Mouse (Mus musculus) kidney, postnatal 0 days (tissue): Measurements from ENCODE around the gene Mmaa. TPM values are rescaled to one million over a fixed set of nuclear protein-coding genes. Genes with fewer than 3 reads are reported as not detected.

Experiments used
- ATAC-seq: fragments of 200-750 bp; cut with Nextera tagmentation; replicated peaks from 2 replicates; pipeline ENCODE4 v1.8.0; 2017; ENCODE audit warnings: low read depth, moderate number of reproducible peaks, moderate TSS enrichment, moderate library complexity; ENCODE audit not compliant: low FRiP score
- DNase-seq: peaks from one replicate; pipeline ENCODE4 v3.0.0-alpha.2; 2016; ENCODE audit warnings: low spot score
- H3K27ac ChIP-seq: fragments of 300-500 bp; sonication (generic); 2 replicates; pipeline ENCODE4 v1.5.1; 2014; ENCODE audit warnings: mild to moderate bottlenecking
- H3K27me3 ChIP-seq: fragments of 300-500 bp; sonication (generic); 2 replicates; pipeline ENCODE4 v1.6.1; 2014; ENCODE audit warnings: low read length, mixed read lengths; ENCODE audit not compliant: insufficient read depth
- H3K36me3 ChIP-seq: fragments of 300-500 bp; sonication (generic); 2 replicates; pipeline ENCODE4 v1.6.1; 2014; ENCODE audit warnings: low read length, mixed read lengths; ENCODE audit not compliant: insufficient read depth
- H3K4me1 ChIP-seq: fragments of 300-500 bp; sonication (generic); replicated peaks from 2 replicates; pipeline ENCODE4 v1.6.1; 2014; ENCODE audit warnings: antibody characterized with exemption, low read length, mixed read lengths; ENCODE audit not compliant: insufficient read depth
- H3K4me2 ChIP-seq: fragments of 300-500 bp; sonication (generic); 2 replicates; pipeline ENCODE4 v1.6.1; 2014; ENCODE audit warnings: mild to moderate bottlenecking, low read length, moderate library complexity, mixed read lengths
- H3K4me3 ChIP-seq: fragments of 300-500 bp; sonication (generic); replicated peaks from 2 replicates; pipeline ENCODE4 v1.5.1; 2014; ENCODE audit warnings: low read depth, low read length
- H3K9ac ChIP-seq: fragments of 300-500 bp; sonication (generic); 2 replicates; pipeline ENCODE4 v1.6.1; 2014; ENCODE audit warnings: low read depth, low read length
- H3K9me3 ChIP-seq: fragments of 300-500 bp; sonication (generic); replicated peaks from 2 replicates; pipeline ENCODE4 v1.6.1; 2016; ENCODE audit warnings: low read length, inconsistent platforms, mixed read lengths
- CTCF ChIP-seq: IDR thresholded peaks from 2 replicates; pipeline ENCODE4 v1.5.1; 2016; ENCODE audit warnings: antibody characterized with exemption, low read depth, mild to moderate bottlenecking, moderate library complexity
- WGBS: fragments of 180-500 bp; shearing (Covaris S2); extraction: QIAGEN DNeasy Blood & Tissue Kit; methylation state at CpG from one replicate; pipeline ENCODE4 v1.1.7; 2014; 5-methylcytosine and 5-hydroxymethylcytosine counted together
- polyA plus RNA-seq: library from polyadenylated mRNA; unstranded; fragments of >200 nt; fragmentation: Nextera tagmentation; extraction: Ambion mirVana; gene quantifications from 2 replicates; pipeline ENCODE4 v1.2.1, GENCODE M21; 2015

The Mmaa gene
- polyA plus RNA-seq, 1 experiment from 2014 or later, result 15.0 TPM

GRCm38 (mm10) chr8:79239320-79239719 is 55.4 kb downstream of the Mmaa start:
- H3K4me3 ChIP-seq, result no peak overlapping the region

GRCm38 (mm10) chr8:79229266-79229888 is 65.4 kb downstream of the Mmaa start:
- H3K4me3 ChIP-seq, result no peak overlapping the region
- H3K36me3 ChIP-seq, result no peaks in the 10 kb centered on the region
- DNase-seq (peak; percentile 69), ATAC-seq (no peak)
- no peak overlapping the region for H3K27ac ChIP-seq
- no peak overlapping the region for H3K9ac ChIP-seq
- no peaks in the 10 kb centered on the region for H3K4me1 ChIP-seq
- H3K27me3 ChIP-seq, result no peaks in the 10 kb centered on the region
- 60% methylated on average over 8 of the region's 8 CpGs for WGBS
- no peak for TF ChIP-seq CTCF
- no peaks in the 10 kb centered on the region for H3K9me3 ChIP-seq
- H3K4me2 ChIP-seq, result no peak overlapping the region

More at GRCm38 (mm10) chr8:79239320-79239719, 55.4 kb downstream of the Mmaa start:
- ATAC-seq, result no peak
- no peaks in the 10 kb centered on the region for H3K36me3 ChIP-seq
- H3K27ac ChIP-seq, result no peak overlapping the region
- H3K4me2 ChIP-seq, result no peak overlapping the region
- no peaks in the 10 kb centered on the region for H3K4me1 ChIP-seq
- no peak overlapping the region for H3K9ac ChIP-seq
- no peak for TF ChIP-seq CTCF
- DNase-seq, result no peak
- no peaks in the 10 kb centered on the region for H3K9me3 ChIP-seq
- WGBS, result 64% methylated on average over 3 of the region's 3 CpGs
- no peaks in the 10 kb centered on the region for H3K27me3 ChIP-seq

GRCm38 (mm10) chr8:79227916-79228315 is 66.8 kb downstream of the Mmaa start:
- H3K36me3 ChIP-seq, result no peaks in the 10 kb centered on the region
- ATAC-seq, result no peak
- no peaks in the 10 kb centered on the region for H3K9me3 ChIP-seq
- H3K4me3 ChIP-seq, result no peak overlapping the region
- H3K4me1 ChIP-seq, result no peaks in the 10 kb centered on the region; the same call in 1 of the 2 replicates
- no peak overlapping the region for H3K9ac ChIP-seq
- no peak for TF ChIP-seq CTCF
- no peak overlapping the region for H3K4me2 ChIP-seq
- DNase-seq, result no peak
- 80% methylated on average over 3 of the region's 3 CpGs for WGBS
- H3K27me3 ChIP-seq, result no peaks in the 10 kb centered on the region
- no peak overlapping the region for H3K27ac ChIP-seq

GRCm38 (mm10) chr8:79227194-79227593 is 67.5 kb downstream of the Mmaa start:
- ATAC-seq, result no peak
- 76% methylated on average over 4 of the region's 4 CpGs for WGBS
- Histone ChIP-seq H3K36me3 (no peaks in the 10 kb centered on the region), H3K4me1 (no peaks in the 10 kb centered on the region; the same call in 1 of the 2 replicates), H3K27ac (no peak overlapping the region), H3K9me3 (no peaks in the 10 kb centered on the region), H3K9ac (no peak overlapping the region), H3K4me2 (no peak overlapping the region), H3K4me3 (no peak overlapping the region), H3K27me3 (no peaks in the 10 kb centered on the region)
- no peak for TF ChIP-seq CTCF
- no peak for DNase-seq

GRCm38 (mm10) chr8:79226046-79226445 is 68.7 kb downstream of the Mmaa start:
- ATAC-seq, result no peak
- H3K4me3 ChIP-seq, result no peak overlapping the region
- no peak for DNase-seq
- H3K36me3 ChIP-seq, result no peaks in the 10 kb centered on the region
- no peak overlapping the region for H3K4me2 ChIP-seq
- no peaks in the 10 kb centered on the region for H3K9me3 ChIP-seq
- H3K9ac ChIP-seq, result no peak overlapping the region
- no peaks in the 10 kb centered on the region for H3K27me3 ChIP-seq
- no peaks in the 10 kb centered on the region; the same call in 1 of the 2 replicates for H3K4me1 ChIP-seq
- H3K27ac ChIP-seq, result no peak overlapping the region
- TF ChIP-seq CTCF, result no peak
- WGBS, result 91% methylated on average over 3 of the region's 3 CpGs

- Histone ChIP-seq H3K4me2 (no peak overlapping the region), H3K36me3 (no peaks in the 10 kb centered on the region), H3K9ac (no peak overlapping the region), H3K27me3 (no peaks in the 10 kb centered on the region), H3K4me1 (no peaks in the 10 kb centered on the region; the same call in 1 of the 2 replicates), H3K9me3 (no peaks in the 10 kb centered on the region), H3K27ac (no peak overlapping the region), H3K4me3 (no peak overlapping the region)
- no peak for DNase-seq
- TF ChIP-seq CTCF, result no peak
- no peak for ATAC-seq
- WGBS, result 81% methylated on average over 7 of the region's 7 CpGs
These were observed 69.2 kb downstream of the Mmaa start for GRCm38 (mm10) chr8:79225586-79225985.

GRCm38 (mm10) chr8:79224363-79224762 is 70.4 kb downstream of the Mmaa start:
- DNase-seq, result no peak
- Histone ChIP-seq H3K9me3 (no peaks in the 10 kb centered on the region), H3K36me3 (no peaks in the 10 kb centered on the region), H3K9ac (no peak overlapping the region), H3K4me2 (no peak overlapping the region), H3K4me3 (no peak overlapping the region), H3K27ac (no peak overlapping the region), H3K4me1 (no peaks in the 10 kb centered on the region; the same call in 1 of the 2 replicates), H3K27me3 (no peaks in the 10 kb centered on the region)
- TF ChIP-seq CTCF, result no peak
- ATAC-seq, result no peak
- WGBS, result 94% methylated on average over 9 of the region's 9 CpGs
